Mouse (Mus musculus) heart, adult 8-10 months (tissue): ENCODE results near the gene Gm5416. TPM values are rescaled to one million over a fixed set of nuclear protein-coding genes. Genes with fewer than 3 reads are reported as not detected.
"Not testable (repeated sequence)": the region's sequence is repeated elsewhere in the genome, so short reads cannot be mapped to it uniquely, and the experiment has no call there.

Experiments
- DNase-seq: peaks from one replicate; pipeline ENCODE4 v3.0.0; 2022; ENCODE audit warnings: low spot score
- total RNA-seq, 4 experiments: library from RNA; stranded (reverse); gene quantifications; 2 replicates each; pipeline ENCODE4 v1.2.4; 2022

Gm5416 gene
- total RNA-seq = not detected

- no peak for DNase-seq
Measured at GRCm38 (mm10) chr16:36209967-36210453, at the start of gene Gm5416. Gene Gm5416 (plus strand): TSS chr16:36210403.

- DNase-seq = not testable (repeated sequence)
Measured at GRCm38 (mm10) chr16:36167841-36168240, 42.4 kb upstream of the Gm5416 start.

- no peak for DNase-seq
Measured at GRCm38 (mm10) chr16:36176108-36176507, 34.1 kb upstream of the Gm5416 start.

DNA sequence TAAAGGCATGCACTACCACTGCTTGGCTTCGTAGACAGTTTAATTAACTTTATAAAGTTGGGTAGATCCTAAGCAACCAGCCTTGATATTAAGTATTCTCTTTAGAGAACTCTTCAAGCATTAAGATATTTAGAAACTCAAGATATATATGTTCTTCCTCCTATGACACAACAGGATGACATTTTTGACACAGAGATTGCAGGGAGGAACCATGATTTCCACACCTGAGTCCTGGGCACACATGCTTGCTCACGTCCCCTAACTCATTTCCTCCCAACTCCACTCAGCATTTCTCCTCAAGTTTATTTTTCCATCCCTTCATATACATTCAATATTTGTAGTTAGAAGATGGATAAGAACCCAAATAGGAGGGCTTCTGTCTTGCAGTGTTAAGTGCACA, 30.3 kb upstream of the Gm5416 start:
- no peak for DNase-seq

DNA sequence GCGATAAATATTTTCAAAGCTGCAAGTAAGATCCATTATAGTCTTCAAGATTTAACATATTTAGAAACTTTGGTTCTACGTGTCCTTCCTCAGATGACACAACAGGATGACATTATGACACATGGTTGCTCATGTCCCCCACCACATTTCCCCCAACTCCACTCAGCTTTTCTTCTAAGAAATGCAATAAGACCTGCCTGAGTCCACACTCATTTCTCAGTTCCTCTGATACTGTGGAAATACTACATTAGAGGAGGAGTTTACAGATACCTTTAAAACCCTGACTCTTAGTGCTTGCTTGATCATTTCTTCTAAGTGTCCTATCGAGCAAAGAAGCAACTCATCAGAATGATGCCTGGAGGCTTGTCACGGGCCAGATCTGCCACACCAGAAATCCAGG, 26.3 kb upstream of the Gm5416 start, which contains the start of gene Gm5483:
Gm5483 (plus strand) TSS at position 301 of the 400 bp plus-strand sequence.
- DNase-seq = not testable (repeated sequence)

- no peak for DNase-seq
Measured at GRCm38 (mm10) chr16:36199226-36199625, 11.0 kb upstream of the Gm5416 start.

GRCm38 (mm10) chr16:36203846-36204245, 6.4 kb upstream of the Gm5416 start:
- no peak for DNase-seq

GRCm38 (mm10) chr16:36205684-36206083, 4.5 kb upstream of the Gm5416 start:
- DNase-seq = not testable (repeated sequence)

- not testable (repeated sequence) for DNase-seq
Measured at GRCm38 (mm10) chr16:36221168-36221567, 11.0 kb downstream of the Gm5416 start, which contains the start of gene 2010005H15Rik. Gene 2010005H15Rik (plus strand): TSS chr16:36221468.

DNA sequence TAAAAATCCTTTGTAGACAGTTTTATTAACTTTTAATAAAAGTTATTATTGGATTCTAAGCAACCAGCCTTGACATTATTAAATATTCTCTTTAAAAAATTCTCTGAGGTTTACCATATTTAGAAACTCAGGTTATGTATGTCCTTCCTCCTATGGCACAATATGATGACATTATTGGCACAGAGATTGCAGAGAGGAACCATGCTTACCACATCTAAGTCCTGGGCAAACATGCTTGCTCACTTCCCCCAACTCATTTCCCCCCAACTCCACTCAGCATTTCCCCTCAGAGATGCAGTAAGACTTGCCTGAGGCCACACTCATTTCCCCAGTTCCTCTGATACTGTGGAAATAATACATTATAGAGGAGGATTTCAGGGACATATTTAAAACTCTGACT, 50.4 kb downstream of the Gm5416 start:
- not testable (repeated sequence) for DNase-seq

Other genes with a start within 250 kb of the Gm5416 start
- gene Kpna1, start 231.7 kb upstream of the Gm5416 start, total RNA-seq = 100 to 1,000 TPM; 115 to 133 (median 122) TPM
- gene Wdr5b, start 169.2 kb upstream of the Gm5416 start, total RNA-seq = 1 to 10 TPM; 2.9 to 4.2 (median 3.7) TPM
- gene Fam162a, start 138.8 kb upstream of the Gm5416 start, total RNA-seq = 100 to 1,000 TPM; 233 to 250 (median 245) TPM
- 10 to 100 TPM; 28.4 to 36.5 (median 31.4) TPM for gene Ccdc58, start 138.7 kb upstream of the Gm5416 start, total RNA-seq
- not detected for gene Csta1, start 79.2 kb upstream of the Gm5416 start, total RNA-seq
- not detected for gene Stfa2l1, start 53.6 kb upstream of the Gm5416 start, total RNA-seq
- not detected for gene Gm5483, start 26.2 kb upstream of the Gm5416 start, total RNA-seq
- not detected for gene 2010005H15Rik, start 11.1 kb downstream of the Gm5416 start, total RNA-seq
- not detected for gene Stfa1, start 66.5 kb downstream of the Gm5416 start, total RNA-seq
- gene BC117090, start 123.9 kb downstream of the Gm5416 start, total RNA-seq = not detected
- gene BC100530, start 157.3 kb downstream of the Gm5416 start, total RNA-seq = not detected
- not detected for gene Stfa2, start 198.1 kb downstream of the Gm5416 start, total RNA-seq
- gene Stfa3, start 245.0 kb downstream of the Gm5416 start, total RNA-seq = not detected